In genomic region chr8:108715416-108715948, GRCm38 (mm10) we compare ENCODE assay signal across 8 mouse cellular contexts.
DNase-seq lines count a peak whose midpoint lies in the region; ATAC-seq and TF ChIP-seq lines count a peak whose summit lies in the region.

No protein-coding gene starts in this region.

- TF ChIP-seq POLR2A in bone marrow macrophage, adult 2 months (IDR thresholded peaks at IDR 0.05; ENCODE audit: borderline replicate concordance, low read depth, low read length) = no peak

- H3K9ac ChIP-seq in kidney, embryonic 14.5 days (ENCODE audit: low read depth, low read length) = peak overlapping the region; percentile 93
- peak overlapping the region; percentile 49 for H3K9ac ChIP-seq in intestine, postnatal 0 days (ENCODE audit: low read depth, low read length)
- peak overlapping the region; percentile 95 for H3K9ac ChIP-seq in midbrain, embryonic 16.5 days (ENCODE audit: low read depth, low read length)

- H3K4me1 ChIP-seq in kidney, embryonic 14.5 days (ENCODE audit: control insufficient read depth, insufficient read depth, low read length) = peaks cover 58% of the 10 kb centered on the region
- H3K4me1 ChIP-seq in bone marrow macrophage, adult 2 months (ENCODE audit: control insufficient read depth, insufficient read depth, low read length) = peaks cover 46% of the 10 kb centered on the region
- H3K4me1 ChIP-seq in intestine, postnatal 0 days (replicated peaks; ENCODE audit: control insufficient read depth, insufficient read depth, low read length) = peaks cover 4% of the 10 kb centered on the region; the same call in 1 of the 2 replicates
- H3K4me1 ChIP-seq in midbrain, embryonic 16.5 days (ENCODE audit: control insufficient read depth, insufficient read depth, low read length) = peaks cover 67% of the 10 kb centered on the region

- H3K27me3 ChIP-seq in kidney, embryonic 14.5 days (ENCODE audit: control insufficient read depth, insufficient read depth, low read length) = no peaks in the 10 kb centered on the region
- H3K27me3 ChIP-seq in intestine, postnatal 0 days (replicated peaks; ENCODE audit: control insufficient read depth, insufficient read depth, low read length) = no peaks in the 10 kb centered on the region
- H3K27me3 ChIP-seq in midbrain, embryonic 16.5 days (ENCODE audit: control insufficient read depth, insufficient read depth, low read depth, low read length) = no peaks in the 10 kb centered on the region

- ATAC-seq in kidney, embryonic 14.5 days (ENCODE audit: low FRiP score, low TSS enrichment) = no peak
- ATAC-seq in intestine, postnatal 0 days = no peak
- no peak; the same call in 1 of the 2 replicates for ATAC-seq in midbrain, embryonic 16.5 days

- no peak for TF ChIP-seq CTCF in bone marrow macrophage, adult 2 months (IDR thresholded peaks at IDR 0.05; ENCODE audit: low read depth, low read length)
- no peak; the same call in 1 of the 2 replicates for TF ChIP-seq CTCF in intestine, postnatal 0 days (IDR thresholded peaks at IDR 0.05; ENCODE audit: low read depth)

- 15% methylated on average over 10 of the region's 11 CpGs for WGBS in kidney, embryonic 14.5 days
- whole genome bisulfite sequencing in intestine, postnatal 0 days = 18% methylated on average over 11 of the region's 11 CpGs
- 8% methylated on average over 10 of the region's 11 CpGs for WGBS in midbrain, embryonic 16.5 days

- peak overlapping the region; percentile 95 for H3K4me2 ChIP-seq in kidney, embryonic 14.5 days (replicated peaks; ENCODE audit: low read depth, low read length)
- peak overlapping the region; percentile 95 for H3K4me2 ChIP-seq in intestine, postnatal 0 days (replicated peaks; ENCODE audit: low read depth)
- peak overlapping the region; percentile 96 for H3K4me2 ChIP-seq in midbrain, embryonic 16.5 days (ENCODE audit: low read length)

- intact Hi-C loops in left cerebral cortex, postnatal 25 days (cut with DNase I) = loop anchor here (10.0 kb wide), 1 partner anchor 469 kb away; no protein-coding TSS in a partner anchor

- no peak for DNase-seq in kidney, postnatal 10 days
- no peak for DNase-seq in left cerebral cortex, postnatal 25 days (ENCODE audit: low spot score in 2 of 2)
- DNase-seq in left cerebral cortex, adult 8-10 months (ENCODE audit: low spot score in 2 of 2) = no peak
- DNase-seq in T-cell, adult 2 months (ENCODE audit: low spot score) = no peak

- no peaks in the 10 kb centered on the region for H3K36me3 ChIP-seq in kidney, embryonic 14.5 days (ENCODE audit: control insufficient read depth, insufficient read depth, low read length)
- no peaks in the 10 kb centered on the region for H3K36me3 ChIP-seq in intestine, postnatal 0 days (ENCODE audit: control insufficient read depth, insufficient read depth)
- no peaks in the 10 kb centered on the region for H3K36me3 ChIP-seq in midbrain, embryonic 16.5 days (ENCODE audit: control insufficient read depth, insufficient read depth, low read length)

- no peaks in the 10 kb centered on the region for H3K9me3 ChIP-seq in kidney, embryonic 14.5 days (ENCODE audit: control insufficient read depth, low read length)
- no peaks in the 10 kb centered on the region for H3K9me3 ChIP-seq in intestine, postnatal 0 days (ENCODE audit: control insufficient read depth)
- H3K9me3 ChIP-seq in midbrain, embryonic 16.5 days (replicated peaks; ENCODE audit: control insufficient read depth, low read length, poor library complexity, severe bottlenecking) = no peaks in the 10 kb centered on the region

- peak overlapping the region; percentile 92 for H3K27ac ChIP-seq in kidney, embryonic 14.5 days (ENCODE audit: low read depth, low read length)
- no peak overlapping the region for H3K27ac ChIP-seq in bone marrow macrophage, adult 2 months (ENCODE audit: insufficient read depth, low read depth, low read length)
- H3K27ac ChIP-seq in intestine, postnatal 0 days (ENCODE audit: low read depth, low read length) = peak overlapping the region; percentile 86; the same call in 1 of the 2 replicates
- H3K27ac ChIP-seq in midbrain, embryonic 16.5 days (ENCODE audit: low read length) = peak overlapping the region; percentile 100

- peak overlapping the region; percentile 81 for H3K4me3 ChIP-seq in kidney, embryonic 14.5 days (ENCODE audit: low read length)
- peak overlapping the region; percentile 67 for H3K4me3 ChIP-seq in bone marrow macrophage, adult 2 months (ENCODE audit: insufficient read depth, low read length)
- H3K4me3 ChIP-seq in intestine, postnatal 0 days (ENCODE audit: low read depth, low read length) = peak overlapping the region; percentile 80
- peak overlapping the region; percentile 74 for H3K4me3 ChIP-seq in midbrain, embryonic 16.5 days (ENCODE audit: low read depth, low read length)
